Mouse (Mus musculus) CH12.LX (cell line): Measurements from ENCODE around the gene Sacm1l. TPM values are rescaled to one million over a fixed set of nuclear protein-coding genes. Genes with fewer than 3 reads are reported as not detected.

ENCODE experiments used
- DNase-seq: peaks from one replicate; pipeline ENCODE4 v3.0.0-alpha.2; 2013; ENCODE audit errors: extremely low read depth
- H3K27ac ChIP-seq: 2 replicates; pipeline ENCODE4 v1.5.1; 2012; ENCODE audit warnings: low read depth, mild to moderate bottlenecking, control low read depth, moderate library complexity; ENCODE audit not compliant: insufficient read depth
- H3K27me3 ChIP-seq: replicated peaks from 2 replicates; pipeline ENCODE3; 2012; ENCODE audit warnings: inconsistent platforms
- H3K36me3 ChIP-seq, 2 experiments: replicated peaks in 1 of 2; 2 replicates each; pipeline versions ENCODE3 to v1.6.1; 2012; ENCODE audit warnings: inconsistent platforms in 1 of 2, low read length in 1 of 2, mild to moderate bottlenecking in 1 of 2, mixed read lengths in 1 of 2, moderate library complexity in 1 of 2; ENCODE audit not compliant: control insufficient read depth in 1 of 2, insufficient read depth in 1 of 2
- H3K4me1 ChIP-seq, 2 experiments: 2 replicates each; pipeline ENCODE4 v1.6.1; 2012; ENCODE audit warnings: inconsistent platforms in 1 of 2, moderate library complexity in 1 of 2; ENCODE audit not compliant: insufficient read depth in 2 of 2, control insufficient read depth in 1 of 2
- H3K4me2 ChIP-seq: 2 replicates; pipeline ENCODE4 v1.6.1; 2012; ENCODE audit warnings: low read depth, mild to moderate bottlenecking, control low read depth; ENCODE audit not compliant: poor library complexity, insufficient read depth, severe bottlenecking
- H3K4me3 ChIP-seq, 3 experiments: fragments of 150-350 bp in 1 of 3; sonication (generic) in 1 of 3; replicated peaks in 1 of 3; 2 replicates each; pipeline versions ENCODE3 to v1.5.1; 2011 to 2012; ENCODE audit warnings: low read depth in 2 of 3, low read length in 2 of 3, mild to moderate bottlenecking in 2 of 3, moderate library complexity in 2 of 3, control low read depth in 1 of 3, improper control_type of control experiment in 1 of 3, inconsistent platforms in 1 of 3, mixed read lengths in 1 of 3; ENCODE audit not compliant: poor library complexity in 1 of 3
- H3K79me2 ChIP-seq: replicated peaks from 2 replicates; pipeline ENCODE4 v1.6.1; 2012; ENCODE audit warnings: mild to moderate bottlenecking, moderate library complexity; ENCODE audit not compliant: control insufficient read depth, poor library complexity, insufficient read depth, severe bottlenecking; ENCODE audit errors: extremely low read depth
- H3K9ac ChIP-seq: 2 replicates; pipeline ENCODE4 v1.6.1; 2012; ENCODE audit warnings: low read depth, mild to moderate bottlenecking, control low read depth, moderate library complexity; ENCODE audit not compliant: insufficient read depth
- H3K9me3 ChIP-seq: replicated peaks from 2 replicates; pipeline ENCODE3; 2012; ENCODE audit warnings: low read length, inconsistent platforms, mixed read lengths
- BHLHE40 ChIP-seq: IDR thresholded peaks from 2 replicates; pipeline ENCODE4 v1.6.1; 2011; ENCODE audit warnings: mild to moderate bottlenecking, low read depth, low read length, improper control_type of control experiment
- CHD1 ChIP-seq: IDR thresholded peaks from 2 replicates; pipeline ENCODE4 v1.6.1; 2012; ENCODE audit warnings: low read depth, low read length, improper control_type of control experiment, inconsistent platforms
- CTCF ChIP-seq, 2 experiments: IDR thresholded peaks in 1 of 2; conservative IDR thresholded peaks in 1 of 2; 2 replicates each; pipeline ENCODE4 v1.5.1; 2011 to 2012; ENCODE audit warnings: low read depth in 2 of 2, low read length in 2 of 2, improper control_type of control experiment in 1 of 2, inconsistent platforms in 1 of 2, mild to moderate bottlenecking in 1 of 2, moderate library complexity in 1 of 2
- E2F4 ChIP-seq: IDR thresholded peaks from 2 replicates; pipeline ENCODE4 v1.6.1; 2011; ENCODE audit warnings: low read depth, low read length, improper control_type of control experiment; ENCODE audit not compliant: insufficient replicate concordance
- ETS1 ChIP-seq: conservative IDR thresholded peaks from 2 replicates; pipeline ENCODE4 v1.6.1; 2012; ENCODE audit warnings: low read depth, mild to moderate bottlenecking, inconsistent platforms, low read length, improper control_type of control experiment, moderate library complexity
- IRF4 ChIP-seq: IDR thresholded peaks from 2 replicates; pipeline ENCODE4 v1.6.1; 2014; ENCODE audit warnings: low read depth, mild to moderate bottlenecking, inconsistent platforms, low read length, improper control_type of control experiment
- JUN ChIP-seq: IDR thresholded peaks from 2 replicates; pipeline ENCODE4 v1.6.1; 2011; ENCODE audit warnings: low read depth, mild to moderate bottlenecking, low read length, improper control_type of control experiment, moderate library complexity; ENCODE audit not compliant: insufficient read depth
- JUND ChIP-seq: conservative IDR thresholded peaks from 2 replicates; pipeline ENCODE4 v1.6.1; 2011; ENCODE audit warnings: low read depth, low read length, improper control_type of control experiment
- KAT2A ChIP-seq: IDR thresholded peaks from 2 replicates; pipeline ENCODE4 v1.6.1; 2012; ENCODE audit warnings: low read length, improper control_type of control experiment, inconsistent platforms; ENCODE audit not compliant: insufficient replicate concordance
- MAZ ChIP-seq: IDR thresholded peaks from 2 replicates; pipeline ENCODE4 v1.6.1; 2012; ENCODE audit warnings: low read depth, mild to moderate bottlenecking, inconsistent platforms, low read length, improper control_type of control experiment, moderate library complexity
- MEF2A ChIP-seq: IDR thresholded peaks from 2 replicates; pipeline ENCODE4 v1.6.1; 2014; ENCODE audit warnings: low read depth, mild to moderate bottlenecking, inconsistent platforms, low read length, improper control_type of control experiment, borderline replicate concordance
- MXI1 ChIP-seq: IDR thresholded peaks from 2 replicates; pipeline ENCODE4 v1.6.1; 2011; ENCODE audit warnings: mild to moderate bottlenecking, low read depth, low read length, improper control_type of control experiment
- NELFE ChIP-seq: IDR thresholded peaks from 2 replicates; pipeline ENCODE4 v1.6.1; 2011; ENCODE audit warnings: low read depth, low read length, improper control_type of control experiment
- NRF1 ChIP-seq: IDR thresholded peaks from 2 replicates; pipeline ENCODE4 v1.6.1; 2014; ENCODE audit warnings: low read depth, mild to moderate bottlenecking, inconsistent platforms, low read length, improper control_type of control experiment, moderate library complexity
- POLR2AphosphoS2 ChIP-seq: IDR thresholded peaks from 2 replicates; pipeline ENCODE4 v1.6.1; 2011; ENCODE audit warnings: low read depth, low read length, improper control_type of control experiment
- SIN3A ChIP-seq: IDR thresholded peaks from 2 replicates; pipeline ENCODE4 v1.6.1; 2012; ENCODE audit warnings: low read length, improper control_type of control experiment, inconsistent platforms
- SMC3 ChIP-seq: IDR thresholded peaks from 2 replicates; pipeline ENCODE4 v1.6.1; 2011; ENCODE audit warnings: low read depth, low read length, improper control_type of control experiment
- TBP ChIP-seq: conservative IDR thresholded peaks from 2 replicates; pipeline ENCODE4 v1.6.1; 2011; ENCODE audit warnings: low read depth, low read length, improper control_type of control experiment
- TCF12 ChIP-seq: IDR thresholded peaks from 2 replicates; pipeline ENCODE4 v1.6.1; 2014; ENCODE audit warnings: low read depth, mild to moderate bottlenecking, inconsistent platforms, low read length, improper control_type of control experiment
- UBTF ChIP-seq: IDR thresholded peaks from 2 replicates; pipeline ENCODE4 v1.6.1; 2012; ENCODE audit warnings: low read depth, mild to moderate bottlenecking, inconsistent platforms, low read length, improper control_type of control experiment, moderate library complexity
- USF1 ChIP-seq: IDR thresholded peaks from 2 replicates; pipeline ENCODE4 v1.6.1; 2014; ENCODE audit warnings: low read depth, mild to moderate bottlenecking, inconsistent platforms, low read length, improper control_type of control experiment
- ZC3H11A ChIP-seq: IDR thresholded peaks from 2 replicates; pipeline ENCODE4 v1.6.1; 2012; ENCODE audit warnings: low read depth, mild to moderate bottlenecking, inconsistent platforms, low read length, improper control_type of control experiment
- ZKSCAN1 ChIP-seq: IDR thresholded peaks from 2 replicates; pipeline ENCODE4 v1.6.1; 2012; ENCODE audit warnings: low read depth, inconsistent platforms, low read length, improper control_type of control experiment, borderline replicate concordance
- ZMIZ1 ChIP-seq: IDR thresholded peaks from 2 replicates; pipeline ENCODE4 v1.6.1; 2012; ENCODE audit warnings: low read depth, mild to moderate bottlenecking, inconsistent platforms, low read length, improper control_type of control experiment
- dilution Hi-C: fragments of 300-500 bp; cut with MboI; formaldehyde crosslinking; loops from 2 replicates; pipeline ENCODE4 v1.14.3; 2020; ENCODE audit warnings: low sequenced_read_pairs; ENCODE audit not compliant: extremely low pct_unique_long_range_greater_than_20kb, extremely low pct_ligation_motif_present
- in situ Hi-C: fragments of 300-500 bp; cut with MboI; formaldehyde crosslinking; loops from 3 replicates; pipeline ENCODE4 v1.14.3; 2019; ENCODE audit warnings: low sequenced_read_pairs, low pct_ligation_motif_present, low pct_unique_long_range_greater_than_20kb, mixed read lengths
- polyA plus RNA-seq: library from polyadenylated mRNA; unstranded; fragments of >175 nt; gene quantifications from 2 replicates; pipeline ENCODE4 v1.2.1, GENCODE M21; 2012; ENCODE audit warnings: low read depth; ENCODE audit not compliant: insufficient read length
- total RNA-seq, 2 experiments: library from RNA; depleted of rRNA; stranded (reverse); fragments of 300-350 nt in 1 of 2; fragments of >200 nt in 1 of 2; gene quantifications; 2 replicates each; pipeline ENCODE4 v1.2.3; 2012 to 2014

Gene Sacm1l
- total and polyA plus RNA-seq, 3 experiments: 31.1 to 67.6 (median 37.4) TPM

- TF ChIP-seq MXI1 (peak; percentile 51; the same call in 1 of the 2 replicates), UBTF (peak; percentile 84; the same call in 1 of the 2 replicates)
These were observed 49.2 kb upstream of the Sacm1l start (continued) for GRCm38 (mm10) chr9:123480253-123480921.

GRCm38 (mm10) chr9:123481136-123481535, 48.4 kb upstream of the Sacm1l start:
- Histone ChIP-seq H3K9ac (peak overlapping the region; percentile 19; the same call in 1 of the 2 replicates), H3K9me3 (no peaks in the 10 kb centered on the region), H3K27ac (peak overlapping the region; percentile 39; the same call in 1 of the 2 replicates), H3K27me3 (no peaks in the 10 kb centered on the region), H3K79me2 (peaks cover 68% of the 10 kb centered on the region), H3K4me1 (peaks cover 15 to 53% of the 10 kb centered on the region in 2 experiments), H3K36me3 (peaks cover 20 to 57% of the 10 kb centered on the region in 2 experiments), H3K4me2 (peak overlapping the region; percentile 81), H3K4me3 (peak overlapping the region; percentile 29 to 74 (median 58))
- DNase-seq: no peak
- dilution Hi-C loops: no loop called here
- in situ Hi-C loops: no loop called here
- TF ChIP-seq IRF4 (no peak), BHLHE40 (no peak), SIN3A (no peak), ETS1 (no peak), NELFE (no peak), ZC3H11A (no peak), JUND (no peak), CHD1 (no peak), JUN (no peak), USF1 (no peak)

DNA sequence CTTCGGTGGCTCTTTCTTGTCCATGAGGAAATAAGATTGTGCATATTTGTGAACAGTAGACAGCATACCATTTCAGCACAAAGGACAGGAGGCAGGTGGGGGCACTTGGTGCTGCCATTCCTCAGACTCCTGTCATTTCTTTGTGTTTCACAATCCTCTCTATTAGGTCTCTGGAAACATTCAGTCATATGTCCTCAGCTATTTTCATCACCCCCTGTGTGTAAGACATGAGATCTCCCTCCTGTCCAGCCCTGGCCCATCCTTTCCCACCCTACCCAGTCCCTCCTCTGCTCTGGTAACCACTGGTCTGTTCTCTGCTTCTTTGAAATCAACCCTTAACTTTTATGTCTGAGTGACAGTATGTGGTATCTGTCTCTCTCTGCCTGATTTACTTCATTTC, 46.0 kb upstream of the Sacm1l start:
- Histone ChIP-seq H3K4me3 (peak overlapping the region; percentile 7 to 74 (median 42)), H3K27me3 (no peaks in the 10 kb centered on the region), H3K4me2 (peak overlapping the region; percentile 84), H3K9me3 (no peaks in the 10 kb centered on the region), H3K27ac (peak overlapping the region; percentile 7; the same call in 1 of the 2 replicates), H3K36me3 (peaks cover 33 to 80% of the 10 kb centered on the region in 2 experiments), H3K4me1 (peaks cover 20 to 59% of the 10 kb centered on the region in 2 experiments), H3K79me2 (peaks cover 92% of the 10 kb centered on the region), H3K9ac (peak overlapping the region; percentile 53; the same call in 1 of the 2 replicates)
- in situ Hi-C loops (no loop called here), dilution Hi-C loops (no loop called here)
- TF ChIP-seq CHD1 (no peak), ZKSCAN1 (no peak), TCF12 (no peak), SMC3 (no peak), JUND (no peak), NRF1 (no peak), E2F4 (no peak), CTCF (conservative IDR thresholded peaks at IDR 0.05 in 1 of 2, IDR thresholded peaks at IDR 0.05 in 1 of 2; ENCODE audit: low read depth in 2 of 2, low read length in 2 of 2) (no peak), BHLHE40 (no peak), POLR2AphosphoS2 (no peak), ZMIZ1 (no peak), MAZ (no peak), TBP (no peak), KAT2A (no peak), MEF2A (no peak)
- TF ChIP-seq, all 38 proteins: peak for 0
- DNase-seq: no peak
